Mouse (Mus musculus) large intestine, adult 2 months (tissue): ENCODE results near the gene Smc1b. TPM values are rescaled to one million over a fixed set of nuclear protein-coding genes. Genes with fewer than 3 reads are reported as not detected.

Experiments used
- DNase-seq: peaks from one replicate; pipeline ENCODE4 v3.0.0-alpha.2; 2012; ENCODE audit warnings: low read depth, low spot score
- WGBS: fragments of 180-500 bp; shearing (Covaris S2); methylation state at CpG from one replicate; pipeline ENCODE4 v1.1.7; 2018; 5-methylcytosine and 5-hydroxymethylcytosine counted together
- polyA plus RNA-seq: library from polyadenylated mRNA; depleted of rRNA; stranded (reverse); fragments of >200 nt; gene quantifications from 2 replicates; pipeline ENCODE4 v1.2.3, GENCODE M21; 2012; rRNA removed

Smc1b gene
- 0.52 TPM in 1 of 2 replicates, not detected in the other for polyA plus RNA-seq

- no peak for DNase-seq
- 36% methylated on average over 58 of the region's 58 CpGs for WGBS
Observed at GRCm38 (mm10) chr15:85131275-85132192, at the start of gene Smc1b, which contains the start of gene Ribc2. Smc1b (minus strand) TSS chr15:85131964. Ribc2 (plus strand) TSS chr15:85132078.

GRCm38 (mm10) chr15:85180368-85180767 is 48.6 kb upstream of the Smc1b start:
- no peak for DNase-seq

- DNase-seq: no peak
- 60% methylated on average over 7 of the region's 7 CpGs for WGBS
Observed at GRCm38 (mm10) chr15:85179528-85180180, 47.9 kb upstream of the Smc1b start.

GRCm38 (mm10) chr15:85178172-85178571 is 46.4 kb upstream of the Smc1b start:
- DNase-seq: no peak
- WGBS: 62% methylated on average over 6 of the region's 6 CpGs

GRCm38 (mm10) chr15:85177576-85177975 is 45.8 kb upstream of the Smc1b start:
- peak; percentile 79 for DNase-seq
- 85% methylated on average over 8 of the region's 8 CpGs for WGBS

GRCm38 (mm10) chr15:85174060-85174459 is 42.3 kb upstream of the Smc1b start:
- DNase-seq: no peak
- WGBS: 76% methylated on average over 10 of the region's 10 CpGs

GRCm38 (mm10) chr15:85173425-85173824 is 41.7 kb upstream of the Smc1b start:
- DNase-seq: no peak
- WGBS: 69% methylated on average over 8 of the region's 8 CpGs

- WGBS: 74% methylated on average over 2 of the region's 2 CpGs
- DNase-seq: no peak
Observed at GRCm38 (mm10) chr15:85172054-85172453, 40.3 kb upstream of the Smc1b start.

GRCm38 (mm10) chr15:85167086-85167679 is 35.4 kb upstream of the Smc1b start:
- 51% methylated on average over 12 of the region's 12 CpGs for WGBS
- DNase-seq: no peak

- WGBS: 61% methylated on average over 11 of the region's 11 CpGs
- DNase-seq: no peak
Observed at GRCm38 (mm10) chr15:85166433-85166933, 34.7 kb upstream of the Smc1b start.

- WGBS: 51% methylated on average over 21 of the region's 21 CpGs
- no peak for DNase-seq
Observed at GRCm38 (mm10) chr15:85162693-85163663, 31.2 kb upstream of the Smc1b start.

GRCm38 (mm10) chr15:85161416-85161815 is 29.7 kb upstream of the Smc1b start:
- peak; percentile 18 for DNase-seq

- 62% methylated on average over 4 of the region's 4 CpGs for WGBS
Observed at GRCm38 (mm10) chr15:85156198-85156597, 24.4 kb upstream of the Smc1b start.

GRCm38 (mm10) chr15:85154091-85154490 is 22.3 kb upstream of the Smc1b start:
- 42% methylated on average over 3 of the region's 3 CpGs for WGBS
- DNase-seq: no peak

More at GRCm38 (mm10) chr15:85156198-85156597, 24.4 kb upstream of the Smc1b start:
- no peak for DNase-seq

- DNase-seq: no peak
- WGBS: 64% methylated on average over 3 of the region's 3 CpGs
Observed at GRCm38 (mm10) chr15:85152577-85152976, 20.8 kb upstream of the Smc1b start.

- DNase-seq: peak; percentile 11
Observed at GRCm38 (mm10) chr15:85151433-85151918, 19.7 kb upstream of the Smc1b start.

GRCm38 (mm10) chr15:85144249-85144648 is 12.5 kb upstream of the Smc1b start:
- 86% methylated on average over 5 of the region's 5 CpGs for WGBS
- no peak for DNase-seq

More at GRCm38 (mm10) chr15:85151433-85151918, 19.7 kb upstream of the Smc1b start:
- WGBS: 28% methylated on average over 13 of the region's 13 CpGs

- no peak for DNase-seq
- 93% methylated on average over 1 of the region's 1 CpGs for WGBS
Observed at GRCm38 (mm10) chr15:85143747-85144146, 12.0 kb upstream of the Smc1b start.

GRCm38 (mm10) chr15:85143161-85143560 is 11.4 kb upstream of the Smc1b start:
- no peak for DNase-seq
- WGBS: 91% methylated on average over 11 of the region's 11 CpGs
